Mouse (Mus musculus) neural tube, embryonic 12.5 days (tissue): Measurements from ENCODE around the gene Snx14. TPM values are rescaled to one million over a fixed set of nuclear protein-coding genes. Genes with fewer than 3 reads are reported as not detected.
A peak's percentile ranks its signal among the peaks of the same experiment; 100 is the strongest.
"Not testable (repeated sequence)": the region's sequence is repeated elsewhere in the genome, so short reads cannot be mapped to it uniquely, and the experiment has no call there.

ENCODE experiments used
- ATAC-seq: fragments of 200-750 bp; cut with Nextera tagmentation; 2 replicates; pipeline ENCODE4 v1.8.0; 2017; ENCODE audit warnings: low read depth, mild to moderate bottlenecking, moderate TSS enrichment, moderate library complexity; ENCODE audit not compliant: low FRiP score
- H3K27ac ChIP-seq: fragments of 300-500 bp; sonication (generic); 2 replicates; pipeline ENCODE4 v1.5.1; 2016
- H3K27me3 ChIP-seq: fragments of 300-500 bp; sonication (generic); replicated peaks from 2 replicates; pipeline ENCODE4 v1.6.1; 2016; ENCODE audit warnings: mild to moderate bottlenecking
- H3K36me3 ChIP-seq: fragments of 300-500 bp; sonication (generic); 2 replicates; pipeline ENCODE4 v1.6.1; 2016; ENCODE audit warnings: mild to moderate bottlenecking
- H3K4me1 ChIP-seq: fragments of 300-500 bp; sonication (generic); 2 replicates; pipeline ENCODE4 v1.6.1; 2016
- H3K4me2 ChIP-seq: fragments of 300-500 bp; sonication (generic); replicated peaks from 2 replicates; pipeline ENCODE4 v1.6.1; 2016; ENCODE audit warnings: mild to moderate bottlenecking
- H3K4me3 ChIP-seq: fragments of 300-500 bp; sonication (generic); 2 replicates; pipeline ENCODE4 v1.5.1; 2016
- H3K9ac ChIP-seq: fragments of 300-500 bp; sonication (generic); 2 replicates; pipeline ENCODE4 v1.6.1; 2016; ENCODE audit warnings: mild to moderate bottlenecking
- H3K9me3 ChIP-seq: fragments of 300-500 bp; sonication (generic); 2 replicates; pipeline ENCODE4 v1.6.1; 2016; ENCODE audit warnings: mild to moderate bottlenecking
- WGBS: fragments of 180-500 bp; shearing (Covaris S2); methylation state at CpG from one replicate; pipeline ENCODE4 v1.1.7; 2016; 5-methylcytosine and 5-hydroxymethylcytosine counted together
- polyA plus RNA-seq: library from polyadenylated mRNA; unstranded; fragments of >200 nt; fragmentation: Nextera tagmentation; extraction: Ambion mirVana; gene quantifications from 2 replicates; pipeline ENCODE4 v1.2.1, GENCODE M21; 2016

Snx14 gene
- 20.7 and 22.3 TPM in 2 replicates for polyA plus RNA-seq

DNA sequence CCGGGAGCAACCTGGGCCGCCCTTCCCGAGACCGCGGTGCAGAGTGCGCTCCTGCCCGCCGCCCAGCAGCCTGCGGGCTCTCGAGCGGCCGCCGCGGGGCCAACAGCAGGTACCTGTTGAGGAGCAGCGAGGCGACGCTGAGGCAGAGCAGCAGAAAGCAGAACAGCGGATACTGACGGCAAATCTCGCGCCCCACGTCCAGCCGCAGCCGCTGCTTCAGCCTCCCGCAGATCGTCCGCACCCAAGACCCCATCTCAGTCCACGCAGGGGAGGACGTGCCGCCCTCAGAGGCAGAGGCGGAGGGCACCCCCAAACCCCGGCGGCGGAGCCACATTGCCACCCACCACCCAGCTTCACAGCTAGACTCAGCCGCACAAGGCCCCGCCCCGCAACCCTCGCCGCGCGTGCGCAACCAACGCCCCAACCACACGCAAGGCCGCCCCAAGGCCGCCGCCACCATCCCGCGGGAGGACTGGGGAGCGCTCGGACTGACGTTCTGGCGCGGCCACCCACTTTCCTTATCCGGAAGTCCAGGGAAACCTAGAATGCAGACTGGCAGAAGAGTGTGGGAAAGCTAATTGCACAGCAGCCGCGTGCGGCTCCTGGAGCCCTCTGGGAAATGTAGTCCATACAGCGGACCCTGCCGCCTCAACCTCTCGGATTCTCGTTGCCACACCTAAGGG lies at the start of gene Snx14:
Gene Snx14, minus strand, starts transcription at position 404 of the 683 bp plus-strand sequence.
- no peaks in the 10 kb centered on the region for H3K9me3 ChIP-seq
- H3K9ac ChIP-seq, result peak within 1 kb of the TSS; percentile 70
- peaks cover 3% of the 10 kb centered on the region; the same call in 1 of the 2 replicates for H3K4me1 ChIP-seq
- H3K4me2 ChIP-seq, result peak within 1 kb of the TSS; percentile 93
- H3K36me3 ChIP-seq, result no peaks in the 10 kb centered on the region
- ATAC-seq, result peak; percentile 97
- under 1% methylated on average over 62 of the region's 62 CpGs for WGBS
- peak within 1 kb of the TSS; percentile 57; the same call in 1 of the 2 replicates for H3K27ac ChIP-seq
- H3K27me3 ChIP-seq, result no peaks in the 10 kb centered on the region
- peak within 1 kb of the TSS; percentile 64 for H3K4me3 ChIP-seq

DNA sequence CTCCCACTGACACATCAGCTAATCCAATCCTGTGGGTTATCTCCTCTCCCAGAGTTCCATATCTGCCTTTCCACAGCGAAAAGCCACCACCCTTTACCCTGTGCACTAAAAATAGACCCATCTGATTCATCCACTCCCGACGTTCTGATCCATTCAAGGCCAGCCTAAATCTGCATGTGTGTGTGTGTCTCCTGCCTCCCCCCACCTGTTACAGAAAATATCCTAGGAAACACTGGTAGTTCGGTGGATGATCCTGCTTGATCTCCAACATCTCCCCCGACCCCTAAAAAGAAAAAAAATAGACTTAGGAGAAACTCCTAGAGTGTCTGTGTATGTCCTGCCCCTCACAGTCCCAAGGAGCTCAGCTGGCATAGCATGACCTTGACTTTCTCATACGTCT lies 45.8 kb upstream of the Snx14 start:
- Histone ChIP-seq H3K27ac (no peak overlapping the region), H3K9ac (no peak overlapping the region), H3K27me3 (no peaks in the 10 kb centered on the region), H3K4me1 (peaks cover 7% of the 10 kb centered on the region), H3K4me2 (no peak overlapping the region), H3K36me3 (no peaks in the 10 kb centered on the region), H3K9me3 (no peaks in the 10 kb centered on the region), H3K4me3 (no peak overlapping the region)
- ATAC-seq, result no peak
- 61% methylated on average over 6 of the region's 6 CpGs for WGBS

DNA sequence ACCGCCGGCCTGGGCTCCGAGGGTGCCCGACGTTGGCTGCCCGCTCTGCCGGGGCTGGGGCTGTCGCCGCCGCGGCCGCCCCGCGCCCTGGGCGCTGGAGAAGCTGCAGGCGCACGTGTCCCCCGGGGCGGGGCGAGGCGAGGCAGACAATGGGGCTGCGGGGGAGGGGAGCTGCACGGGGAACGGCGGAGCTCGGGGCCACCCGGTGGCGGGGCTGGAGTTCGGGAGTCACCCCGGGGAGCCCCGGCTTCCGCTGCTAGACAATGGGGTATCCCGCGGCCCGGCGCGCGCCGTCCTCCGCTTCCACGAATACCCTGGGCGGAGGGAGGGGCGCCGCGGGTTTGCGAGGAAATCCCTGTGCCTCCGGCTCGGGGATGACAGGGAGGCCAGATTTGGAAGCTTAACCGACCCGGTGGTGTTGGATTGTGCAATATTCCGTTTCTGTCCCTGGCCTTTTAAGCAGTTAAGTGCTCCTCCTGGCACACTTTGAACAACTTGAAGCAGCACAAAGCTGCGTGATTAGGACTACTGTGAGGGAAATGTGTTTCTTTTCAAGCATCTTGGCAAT lies 44.2 kb upstream of the Snx14 start:
- no peak for ATAC-seq
- WGBS, result under 1% methylated on average over 43 of the region's 52 CpGs
- Histone ChIP-seq H3K27me3 (no peaks in the 10 kb centered on the region), H3K9me3 (no peaks in the 10 kb centered on the region), H3K36me3 (0 out of 2 replicates have a peak, but pooled peaks cover 2% of the 10 kb centered on the region), H3K4me2 (peak overlapping the region; percentile 60), H3K9ac (peak overlapping the region; percentile 88), H3K4me1 (peaks cover 7% of the 10 kb centered on the region), H3K27ac (peak overlapping the region; percentile 99), H3K4me3 (peak overlapping the region; percentile 100)

DNA sequence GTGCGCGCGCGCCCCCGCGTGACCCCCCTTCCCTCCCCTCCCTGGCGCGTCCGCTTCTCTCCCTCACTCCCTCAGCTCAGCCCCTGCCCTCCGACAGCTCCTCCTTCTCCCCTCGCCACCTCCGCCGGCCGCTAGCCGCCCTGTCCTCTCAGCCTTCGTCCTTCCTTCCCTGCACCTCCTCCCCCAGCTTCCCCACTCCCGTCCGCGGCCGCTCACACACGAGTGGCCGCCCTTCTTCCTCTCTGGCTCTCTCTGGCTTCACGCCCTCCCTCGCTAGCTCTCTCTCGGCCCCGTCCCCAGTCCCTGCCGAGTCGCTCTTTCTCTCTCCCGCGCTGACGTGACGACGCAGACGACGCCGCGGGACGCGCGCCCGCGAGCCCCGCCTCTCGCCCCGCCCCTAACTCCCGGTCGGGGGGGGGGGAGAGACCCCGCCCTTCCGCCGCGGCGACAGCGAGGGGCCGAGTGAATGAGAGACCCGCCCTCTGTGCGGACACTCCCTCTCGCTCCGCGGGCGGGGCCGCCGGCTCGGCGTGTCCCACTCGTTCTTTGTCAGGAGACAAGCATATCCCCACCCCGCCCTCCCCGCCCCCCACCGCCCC lies 43.6 kb upstream of the Snx14 start, which contains the start of gene Syncrip:
Gene Syncrip, minus strand, starts transcription at position 345 of the 599 bp plus-strand sequence.
- H3K27me3 ChIP-seq, H3K9me3 ChIP-seq, H3K4me1 ChIP-seq, H3K36me3 ChIP-seq: not testable (repeated sequence)
- under 1% methylated on average over 45 of the region's 68 CpGs for WGBS
- H3K4me2 ChIP-seq, result peak within 1 kb of the TSS; percentile 71
- H3K27ac ChIP-seq, result peak within 1 kb of the TSS; percentile 99
- H3K4me3 ChIP-seq, result peak within 1 kb of the TSS; percentile 100
- H3K9ac ChIP-seq, result peak within 1 kb of the TSS; percentile 99
- peak; percentile 95 for ATAC-seq

DNA sequence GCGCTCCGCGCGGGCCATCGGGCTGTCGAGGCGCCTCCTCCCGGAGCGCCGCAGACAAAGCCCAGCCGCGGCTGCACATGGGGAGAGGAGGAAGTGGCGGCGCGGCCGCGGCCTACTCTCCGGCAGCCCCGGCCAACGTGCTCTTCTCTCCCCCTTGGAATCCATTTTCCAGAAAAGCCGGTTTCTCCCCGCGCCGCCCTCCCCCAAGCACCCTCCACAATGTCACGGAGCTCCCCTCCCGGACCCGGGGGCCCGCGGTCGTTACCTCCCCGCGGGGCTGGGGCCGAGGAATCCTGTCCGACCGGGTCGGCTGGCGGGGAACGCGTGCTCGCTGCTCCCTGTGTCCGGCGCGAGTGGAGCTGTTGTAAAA lies 43.0 kb upstream of the Snx14 start:
- Histone ChIP-seq H3K27me3 (no peaks in the 10 kb centered on the region), H3K4me3 (peak overlapping the region; percentile 100), H3K27ac (peak overlapping the region; percentile 97), H3K4me1 (peaks cover 7% of the 10 kb centered on the region), H3K9me3 (no peaks in the 10 kb centered on the region), H3K36me3 (peaks cover 9% of the 10 kb centered on the region; the same call in 1 of the 2 replicates), H3K9ac (peak overlapping the region; percentile 99), H3K4me2 (peak overlapping the region; percentile 71)
- ATAC-seq, result no peak; the same call in none of the 2 replicates
- WGBS, result 2% methylated on average over 35 of the region's 43 CpGs

DNA sequence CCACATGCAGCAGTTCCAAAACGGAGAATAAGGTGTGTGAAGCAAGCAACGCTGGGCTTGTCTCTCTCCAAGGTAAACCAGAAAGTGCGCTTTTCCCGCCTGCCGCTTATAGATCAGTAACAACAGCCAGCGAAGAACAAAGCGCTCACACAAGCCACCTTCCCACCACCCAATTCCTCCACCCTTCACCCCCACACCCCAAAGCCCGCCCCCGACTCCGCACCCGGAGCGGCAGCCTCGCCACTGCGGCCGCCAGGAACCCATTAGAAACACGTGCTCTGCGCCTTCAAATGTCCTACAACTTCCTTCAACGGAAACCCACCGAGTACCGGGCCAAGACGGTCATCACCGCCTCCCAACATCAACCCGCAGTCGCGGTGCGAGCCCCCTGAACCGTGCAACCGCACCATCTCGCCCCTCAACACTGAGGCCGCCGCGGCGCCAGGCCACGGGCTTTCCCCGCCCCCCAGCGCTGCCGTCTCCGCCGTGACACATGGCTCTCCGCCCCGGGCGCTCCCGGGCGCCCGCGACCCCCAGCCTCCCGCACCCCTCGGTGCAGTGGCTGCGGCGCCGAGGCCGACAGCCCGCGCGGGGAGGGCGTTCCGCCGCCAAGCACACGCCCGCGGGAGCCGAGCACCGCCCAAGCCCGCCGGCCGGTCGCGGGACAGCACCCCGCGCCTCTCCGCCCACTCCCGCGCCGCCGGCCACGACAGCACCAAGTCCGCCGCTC lies 42.5 kb upstream of the Snx14 start:
- Histone ChIP-seq H3K9ac (peak overlapping the region; percentile 99), H3K4me2 (peak overlapping the region; percentile 71), H3K36me3 (peaks cover 11% of the 10 kb centered on the region), H3K27ac (peak overlapping the region; percentile 97), H3K4me3 (peak overlapping the region; percentile 100), H3K27me3 (no peaks in the 10 kb centered on the region), H3K9me3 (no peaks in the 10 kb centered on the region), H3K4me1 (peaks cover 7% of the 10 kb centered on the region)
- under 1% methylated on average over 67 of the region's 78 CpGs for WGBS
- no peak; the same call in 1 of the 2 replicates for ATAC-seq

DNA sequence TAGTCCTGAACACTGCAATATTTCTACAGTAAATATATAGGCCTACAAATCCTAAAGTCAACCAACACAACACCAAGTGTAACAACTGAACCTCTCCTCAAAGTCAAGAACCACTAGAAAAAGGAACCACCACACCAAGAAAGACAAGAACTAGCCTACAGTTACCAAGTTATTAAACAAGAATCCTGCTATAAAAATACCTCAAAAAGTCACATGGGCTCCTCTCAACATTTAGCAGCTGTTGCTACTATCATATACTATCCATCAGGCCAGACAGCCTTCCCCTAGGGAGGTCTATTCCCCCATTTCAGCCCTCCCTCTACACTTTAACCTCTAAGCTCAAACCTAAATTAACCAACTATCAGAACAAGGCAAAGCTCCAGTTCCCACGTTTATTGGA lies 41.4 kb upstream of the Snx14 start:
- Histone ChIP-seq H3K4me2 (peak overlapping the region; percentile 71), H3K9ac (peak overlapping the region; percentile 48; the same call in 1 of the 2 replicates), H3K4me3 (peak overlapping the region; percentile 100), H3K4me1 (peaks cover 7% of the 10 kb centered on the region), H3K9me3 (no peaks in the 10 kb centered on the region), H3K36me3 (peaks cover 16% of the 10 kb centered on the region), H3K27ac (no peak overlapping the region), H3K27me3 (no peaks in the 10 kb centered on the region)
- no peak for ATAC-seq
- WGBS, result 4% methylated on average over 1 of the region's 1 CpGs

DNA sequence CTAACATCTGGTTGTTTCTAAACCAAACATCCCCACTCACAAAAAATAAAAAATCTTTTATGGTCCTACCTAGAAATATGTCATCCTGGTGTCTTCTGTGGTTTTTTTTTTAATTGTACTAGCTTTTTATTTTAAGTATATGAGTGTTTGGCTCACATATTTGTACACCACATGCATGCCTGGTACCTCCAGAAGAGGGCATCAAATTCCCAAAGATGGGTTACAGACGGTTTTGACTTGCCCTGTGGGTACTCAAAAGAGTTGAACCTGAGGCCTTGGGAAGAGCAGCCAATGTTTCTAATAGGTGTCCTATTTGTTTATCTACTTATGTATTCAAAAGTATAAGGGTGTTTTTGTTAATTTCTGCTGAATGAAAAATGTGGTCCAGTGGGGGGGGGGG lies 37.4 kb upstream of the Snx14 start:
- no peak for ATAC-seq
- no peak overlapping the region for H3K4me2 ChIP-seq
- H3K9ac ChIP-seq, result no peak overlapping the region
- peaks cover 7% of the 10 kb centered on the region for H3K4me1 ChIP-seq
- WGBS, result 56% methylated on average over 1 of the region's 1 CpGs
- no peaks in the 10 kb centered on the region for H3K9me3 ChIP-seq
- H3K36me3 ChIP-seq, result peaks cover 40% of the 10 kb centered on the region
- no peak overlapping the region for H3K27ac ChIP-seq
- no peaks in the 10 kb centered on the region for H3K27me3 ChIP-seq
- no peak overlapping the region for H3K4me3 ChIP-seq

DNA sequence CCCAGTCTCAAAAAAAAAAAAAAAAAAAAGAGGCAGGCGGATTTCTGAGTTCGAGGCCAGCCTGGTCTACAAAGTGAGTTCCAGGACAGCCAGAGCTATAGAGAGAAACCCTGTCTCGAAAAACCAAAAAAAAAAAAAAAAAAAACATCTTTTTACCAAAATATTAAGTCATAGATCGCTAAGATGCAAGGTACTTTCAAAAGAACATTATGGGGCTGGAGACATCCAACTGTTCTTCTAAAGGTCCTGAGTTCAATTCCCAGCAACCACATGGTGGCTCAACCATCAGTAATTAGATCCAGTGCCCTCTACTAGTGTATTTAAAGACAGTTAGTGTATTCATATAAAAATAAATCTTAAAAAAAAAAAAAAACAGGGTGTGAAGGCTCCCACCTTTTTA lies 22.3 kb upstream of the Snx14 start:
- H3K36me3 ChIP-seq, result peaks cover 44% of the 10 kb centered on the region
- H3K27me3 ChIP-seq, H3K9me3 ChIP-seq, H3K4me1 ChIP-seq, H3K27ac ChIP-seq, H3K4me2 ChIP-seq, H3K4me3 ChIP-seq, ATAC-seq, H3K9ac ChIP-seq: not testable (repeated sequence)
- 80% methylated on average over 3 of the region's 4 CpGs for WGBS

DNA sequence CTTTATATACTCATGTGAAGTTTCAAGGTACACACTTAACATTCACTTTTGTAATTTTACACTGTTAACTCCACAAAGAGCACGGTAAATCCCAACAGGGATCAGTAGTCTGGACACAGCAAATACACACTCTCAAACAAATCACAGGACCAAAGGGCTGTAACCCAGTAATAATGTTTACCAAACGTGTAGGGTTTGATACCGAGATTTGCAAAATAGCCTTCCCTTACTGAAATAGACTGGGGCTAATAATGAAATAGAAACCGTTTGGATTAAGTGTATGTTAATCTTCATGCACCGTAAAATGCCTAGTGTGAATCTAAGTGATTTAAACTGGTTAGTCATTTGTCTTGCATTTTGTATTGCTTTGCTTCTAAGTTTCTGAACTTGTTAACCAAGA lies 1.2 kb upstream of the Snx14 start:
- peaks cover 3% of the 10 kb centered on the region; the same call in 1 of the 2 replicates for H3K4me1 ChIP-seq
- no peaks in the 10 kb centered on the region for H3K9me3 ChIP-seq
- H3K27ac ChIP-seq, result no peak overlapping the region
- ATAC-seq, result no peak
- H3K9ac ChIP-seq, result no peak overlapping the region
- 0 out of 2 replicates have a peak, but pooled peaks cover 5% of the 10 kb centered on the region for H3K36me3 ChIP-seq
- no peak overlapping the region for H3K4me3 ChIP-seq
- H3K27me3 ChIP-seq, result no peaks in the 10 kb centered on the region
- peak overlapping the region; percentile 93 for H3K4me2 ChIP-seq
- WGBS, result 33% methylated on average over 5 of the region's 5 CpGs

DNA sequence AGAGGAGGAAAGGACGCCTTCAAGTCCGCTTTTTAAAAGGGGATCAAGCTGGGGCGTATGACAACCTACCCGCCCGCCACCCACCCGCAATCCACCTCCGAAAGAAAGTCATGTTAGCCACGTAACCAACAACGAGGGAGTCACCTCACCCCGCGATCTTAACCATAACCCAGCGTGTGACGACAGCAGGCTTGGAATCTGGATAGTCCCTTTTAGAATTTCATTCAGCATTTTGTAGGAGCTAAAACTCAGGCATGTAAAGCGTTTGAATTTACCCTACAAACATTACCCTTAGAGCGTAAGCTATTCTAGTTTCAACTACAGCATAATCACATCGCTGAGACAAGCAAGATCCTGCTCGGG lies 461 bp upstream of the Snx14 start:
- H3K36me3 ChIP-seq, result 0 out of 2 replicates have a peak, but pooled peaks cover 3% of the 10 kb centered on the region
- H3K9me3 ChIP-seq, result no peaks in the 10 kb centered on the region
- peak overlapping the region; percentile 93 for H3K4me2 ChIP-seq
- H3K27ac ChIP-seq, result no peak overlapping the region
- ATAC-seq, result peak; percentile 51
- peak overlapping the region; percentile 64 for H3K4me3 ChIP-seq
- H3K9ac ChIP-seq, result peak overlapping the region; percentile 70
- no peaks in the 10 kb centered on the region for H3K27me3 ChIP-seq
- WGBS, result under 1% methylated on average over 17 of the region's 17 CpGs
- peaks cover 3% of the 10 kb centered on the region; the same call in 1 of the 2 replicates for H3K4me1 ChIP-seq

DNA sequence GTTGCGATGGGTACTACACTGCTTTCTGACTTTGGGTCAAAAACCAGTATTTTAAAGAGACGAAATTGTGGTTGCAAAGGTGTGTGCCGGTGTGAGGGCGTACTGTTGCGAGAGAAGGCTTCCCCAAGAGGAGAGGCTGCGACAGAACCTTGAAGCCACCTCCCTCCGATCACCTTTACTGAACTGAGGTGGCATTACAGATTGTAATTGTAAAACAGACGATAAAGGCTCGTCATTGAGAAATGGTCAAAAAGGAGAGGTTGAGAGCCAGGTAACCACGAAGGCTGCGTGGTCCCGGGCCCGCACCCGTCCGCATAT lies 562 bp downstream of the Snx14 start:
- H3K4me2 ChIP-seq, result peak overlapping the region; percentile 93
- H3K9ac ChIP-seq, result peak overlapping the region; percentile 70
- ATAC-seq, result no peak; the same call in 1 of the 2 replicates
- 2% methylated on average over 15 of the region's 15 CpGs for WGBS
- H3K9me3 ChIP-seq, result no peaks in the 10 kb centered on the region
- no peaks in the 10 kb centered on the region for H3K27me3 ChIP-seq
- peak overlapping the region; percentile 64 for H3K4me3 ChIP-seq
- H3K27ac ChIP-seq, result peak overlapping the region; percentile 57; the same call in 1 of the 2 replicates
- H3K4me1 ChIP-seq, result peaks cover 3% of the 10 kb centered on the region; the same call in 1 of the 2 replicates
- no peaks in the 10 kb centered on the region for H3K36me3 ChIP-seq
